Mouse (Mus musculus) E14TG2a.4 (cell line): ENCODE measurements around the gene Ggcx.

ENCODE experiments used
- CTCF ChIP-seq: conservative IDR thresholded peaks from 2 replicates; pipeline ENCODE4 v1.5.1; 2014; ENCODE audit warnings: low read length
- NANOG ChIP-seq: IDR thresholded peaks from 2 replicates; pipeline ENCODE4 v1.6.1; 2014; ENCODE audit warnings: borderline replicate concordance, low read length, mixed read lengths
- POU5F1 ChIP-seq: IDR thresholded peaks from 2 replicates; pipeline ENCODE4 v1.6.1; 2014; ENCODE audit warnings: low read length, borderline replicate concordance

DNA sequence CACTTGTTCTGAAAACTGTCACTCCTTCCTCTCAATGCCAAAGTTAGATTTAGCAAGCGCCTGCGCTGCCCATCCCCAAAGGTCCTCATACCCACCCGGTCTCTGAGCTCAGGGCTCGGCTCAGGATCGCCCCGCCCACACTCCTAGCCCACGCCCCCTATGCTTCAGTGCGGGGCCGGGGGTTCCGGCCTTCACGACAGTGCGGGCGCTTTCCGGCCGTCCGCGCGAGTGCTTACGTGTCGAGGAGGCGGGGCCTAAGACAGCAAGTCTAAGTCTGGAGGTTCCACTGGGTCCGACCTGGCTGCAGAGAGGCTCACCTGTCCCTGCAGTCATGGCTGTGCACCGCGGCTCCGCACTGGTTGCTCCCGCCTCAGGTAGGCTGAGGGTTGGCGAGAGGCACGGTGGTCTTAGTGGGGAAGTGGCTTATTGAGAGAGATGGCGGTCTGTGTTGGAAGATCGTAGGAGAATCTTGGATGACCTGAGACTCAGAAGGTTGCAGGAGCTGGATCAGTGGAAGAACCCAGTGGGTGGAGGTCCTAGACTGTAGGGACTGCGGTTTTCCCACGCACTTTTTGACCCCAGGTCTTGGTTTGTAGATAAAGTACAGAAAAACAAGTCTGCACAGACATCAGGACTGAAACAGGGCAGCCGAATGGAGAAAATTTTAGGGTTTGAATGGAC lies at the start of gene Ggcx:
- TF ChIP-seq CTCF (no peak), POU5F1 (no peak), NANOG (no peak)
